Mouse (Mus musculus) C2C12 (cell line): ENCODE measurements around the gene Tesk1. TPM values are rescaled to one million over a fixed set of nuclear protein-coding genes. Genes with fewer than 3 reads are reported as not detected.
"Not testable (repeated sequence)": the region's sequence is repeated elsewhere in the genome, so short reads cannot be mapped to it uniquely, and the experiment has no call there.

Experiments used
- H3K27me3 ChIP-seq: one replicate; pipeline ENCODE4 v1.6.1; 2011; ENCODE audit not compliant: control insufficient read depth, insufficient read depth, insufficient read length
- H3K36me3 ChIP-seq: one replicate; pipeline ENCODE4 v1.6.1; 2011; ENCODE audit not compliant: control insufficient read depth, insufficient read depth
- H3K4me3 ChIP-seq: one replicate; pipeline ENCODE4 v1.5.1; 2011; ENCODE audit warnings: mild to moderate bottlenecking, control low read depth; ENCODE audit not compliant: poor library complexity, insufficient read depth, severe bottlenecking
- H3K79me2 ChIP-seq: one replicate; pipeline ENCODE4 v1.6.1; 2011; ENCODE audit not compliant: control insufficient read depth, insufficient read depth
- H3K79me3 ChIP-seq: one replicate; pipeline ENCODE4 v1.6.1; 2011; ENCODE audit warnings: low read depth, control low read depth
- H3ac ChIP-seq: one replicate; pipeline ENCODE3; 2011; ENCODE audit warnings: low read depth; ENCODE audit not compliant: control insufficient read depth, insufficient read length
- CEBPB ChIP-seq: IDR thresholded peaks from one replicate; pipeline ENCODE4 v1.6.1; 2011; ENCODE audit warnings: low read depth, mild to moderate bottlenecking, control low read depth, moderate library complexity
- CTCF ChIP-seq: IDR thresholded peaks from one replicate; pipeline ENCODE4 v1.5.1; 2011; ENCODE audit not compliant: control insufficient read depth, insufficient read depth, insufficient read length
- FOSL1 ChIP-seq: IDR thresholded peaks from one replicate; pipeline ENCODE4 v1.8.0; 2011; ENCODE audit warnings: mild to moderate bottlenecking, low read length; ENCODE audit not compliant: poor library complexity, insufficient read depth, severe bottlenecking
- MAX ChIP-seq: IDR thresholded peaks from one replicate; pipeline ENCODE4 v1.6.1; 2011; ENCODE audit warnings: mild to moderate bottlenecking, control low read depth
- MYOD1 ChIP-seq: IDR thresholded peaks from one replicate; pipeline ENCODE4 v1.6.1; 2011; ENCODE audit warnings: low read depth; ENCODE audit not compliant: control insufficient read depth, insufficient read length
- MYOG ChIP-seq: IDR thresholded peaks from one replicate; pipeline ENCODE4 v1.6.1; 2011; ENCODE audit not compliant: control insufficient read depth, insufficient read length; ENCODE audit errors: extremely low read depth
- USF1 ChIP-seq: IDR thresholded peaks from one replicate; pipeline ENCODE4 v1.6.1; 2011; ENCODE audit warnings: low read depth, mild to moderate bottlenecking, control low read depth, moderate library complexity
- polyA plus RNA-seq: library from polyadenylated mRNA; unstranded; fragments of >200 nt; fragmentation: generic; extraction: Trizol; gene quantifications from one replicate; pipeline ENCODE4 v1.2.1, GENCODE M21; 2012; ENCODE audit warnings: missing spikeins

Gene Tesk1
- polyA plus RNA-seq, 1 experiment, result 28.9 TPM

- H3ac ChIP-seq, result no peak overlapping the region
- no peak overlapping the region for H3K4me3 ChIP-seq
- no peak for TF ChIP-seq FOSL1
- TF ChIP-seq CEBPB, result no peak
- peak; percentile 16 for TF ChIP-seq CTCF
- no peak for TF ChIP-seq MYOG
- no peak for TF ChIP-seq USF1
- no peak for TF ChIP-seq MYOD1
- TF ChIP-seq MAX, result no peak
- no peaks in the 10 kb centered on the region for H3K79me3 ChIP-seq
- no peaks in the 10 kb centered on the region for H3K27me3 ChIP-seq
- no peaks in the 10 kb centered on the region for H3K36me3 ChIP-seq
- H3K79me2 ChIP-seq, result no peaks in the 10 kb centered on the region
Observed at GRCm38 (mm10) chr4:43478906-43479832, 37.4 kb downstream of the Tesk1 start.

DNA sequence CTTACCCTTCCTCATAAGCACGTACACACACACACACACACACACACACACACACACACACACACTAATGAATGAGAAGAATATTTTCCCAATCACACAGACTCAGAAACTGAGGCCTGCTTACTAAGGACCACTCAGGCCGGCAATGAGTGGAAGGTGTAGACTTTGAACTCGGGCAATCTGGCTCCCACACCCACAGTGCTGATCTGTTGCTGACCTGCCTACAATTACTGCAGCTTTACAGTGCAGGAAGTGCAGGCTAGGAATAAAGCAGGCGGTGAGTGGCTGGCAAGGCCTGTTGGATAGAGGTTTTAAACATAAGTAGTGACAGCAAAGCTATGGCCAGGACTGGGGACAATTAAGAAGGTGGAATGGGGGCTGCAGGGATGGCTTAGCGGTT, 39.2 kb downstream of the Tesk1 start:
- no peaks in the 10 kb centered on the region for H3K36me3 ChIP-seq
- H3K79me3 ChIP-seq, result no peaks in the 10 kb centered on the region
- no peaks in the 10 kb centered on the region for H3K27me3 ChIP-seq
- no peaks in the 10 kb centered on the region for H3K79me2 ChIP-seq
- no peak overlapping the region for H3K4me3 ChIP-seq
- H3ac ChIP-seq, result no peak overlapping the region
- TF ChIP-seq FOSL1, result no peak
- no peak for TF ChIP-seq CTCF

DNA sequence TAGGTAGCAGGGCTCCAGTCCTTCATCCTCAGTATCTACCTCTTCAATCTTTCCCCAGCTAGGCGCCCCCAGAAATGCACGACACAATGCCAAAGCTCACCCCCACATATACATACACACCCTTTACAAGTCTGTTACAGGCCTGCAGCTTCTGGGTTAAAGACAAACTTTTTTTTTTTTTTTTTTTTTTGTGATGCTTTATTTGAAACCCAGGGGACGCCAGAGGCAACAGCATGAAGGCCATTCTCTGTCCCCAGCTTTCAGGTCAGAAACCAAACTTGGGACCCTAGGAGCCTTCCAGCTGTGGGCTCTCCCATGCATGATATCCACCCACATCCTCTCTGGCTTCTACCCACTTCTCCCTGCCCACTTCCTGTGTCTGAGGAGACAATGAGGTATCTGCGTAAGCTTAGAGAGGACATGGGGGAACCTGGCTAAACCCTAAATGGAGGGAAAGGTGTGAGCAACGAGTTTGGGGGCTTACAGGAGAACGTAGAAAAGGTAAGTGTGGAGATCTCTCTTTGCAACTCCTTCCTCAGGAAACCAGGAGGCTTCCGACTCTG, 40.2 kb downstream of the Tesk1 start:
- Histone ChIP-seq H3K79me2 (no peaks in the 10 kb centered on the region), H3K27me3 (no peaks in the 10 kb centered on the region)
- TF ChIP-seq MYOD1, result no peak
- no peak for TF ChIP-seq CEBPB
- TF ChIP-seq MYOG, result no peak
- no peak for TF ChIP-seq CTCF
- TF ChIP-seq USF1, result no peak
- no peak for TF ChIP-seq MAX
- TF ChIP-seq FOSL1, result no peak

GRCm38 (mm10) chr4:43482591-43482990, 40.9 kb downstream of the Tesk1 start:
- Histone ChIP-seq H3K79me2 (no peaks in the 10 kb centered on the region), H3K36me3 (no peaks in the 10 kb centered on the region), H3ac (no peak overlapping the region), H3K4me3 (no peak overlapping the region), H3K27me3 (no peaks in the 10 kb centered on the region), H3K79me3 (no peaks in the 10 kb centered on the region)
- TF ChIP-seq MYOG (no peak), CEBPB (no peak), USF1 (no peak), MYOD1 (no peak), FOSL1 (no peak), CTCF (no peak), MAX (no peak)

More for the DNA sequence above, 40.2 kb downstream of the Tesk1 start:
- no peaks in the 10 kb centered on the region for H3K79me3 ChIP-seq
- no peaks in the 10 kb centered on the region for H3K36me3 ChIP-seq
- H3K4me3 ChIP-seq, result no peak overlapping the region
- H3ac ChIP-seq, result no peak overlapping the region

DNA sequence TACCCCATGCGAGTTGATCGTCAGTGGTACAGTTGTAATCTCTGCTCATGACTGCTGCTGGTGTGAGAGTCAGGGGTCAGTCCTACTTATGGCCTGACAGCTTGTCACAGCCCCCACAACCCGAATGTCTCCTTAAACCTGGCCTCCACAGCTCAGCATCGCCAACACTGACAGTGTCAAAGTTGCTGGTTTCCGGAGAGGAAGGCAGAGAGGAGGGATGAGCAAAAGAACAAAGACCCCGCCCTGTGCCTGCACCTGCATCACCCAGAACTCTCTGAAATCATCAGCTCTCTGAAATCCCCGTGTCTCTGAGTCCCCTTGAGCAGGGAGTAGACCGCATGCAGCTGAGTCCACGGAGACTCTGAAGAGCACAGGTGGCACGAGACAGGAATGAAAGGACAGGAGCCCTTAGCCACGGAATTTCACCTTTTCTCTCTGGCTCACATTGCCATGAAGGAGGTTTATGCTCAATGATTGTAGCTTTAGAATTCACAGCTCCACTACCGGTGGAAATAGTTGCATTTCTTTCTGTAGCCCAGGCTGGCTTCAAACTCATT, 41.9 kb downstream of the Tesk1 start, which contains the start of gene Sit1:
Gene Sit1 (minus strand): TSS at position 200 of the 557 bp plus-strand sequence.
- H3K79me3 ChIP-seq, result no peaks in the 10 kb centered on the region

GRCm38 (mm10) chr4:43485666-43486065, 43.9 kb downstream of the Tesk1 start:
- H3K4me3 ChIP-seq, H3K79me3 ChIP-seq, H3K36me3 ChIP-seq, H3K27me3 ChIP-seq, H3K79me2 ChIP-seq, H3ac ChIP-seq: not testable (repeated sequence)

More for the DNA sequence above, 41.9 kb downstream of the Tesk1 start, which contains the start of gene Sit1:
- H3K79me2 ChIP-seq, result no peaks in the 10 kb centered on the region
- H3K4me3 ChIP-seq, result no peak within 1 kb of the TSS
- no peaks in the 10 kb centered on the region for H3K36me3 ChIP-seq
- H3K27me3 ChIP-seq, result no peaks in the 10 kb centered on the region
- H3ac ChIP-seq, result no peak within 1 kb of the TSS
- TF ChIP-seq FOSL1 (no peak), CEBPB (no peak), MYOD1 (no peak), MYOG (no peak), CTCF (no peak), USF1 (no peak), MAX (no peak)
